Mouse (Mus musculus) T-cell, adult 2 months (primary cell): Measurements from ENCODE around the gene Slc38a2.

Experiments used
- DNase-seq: peaks from one replicate; pipeline ENCODE4 v3.0.0; 2022; ENCODE audit warnings: low spot score

The Slc38a2 gene

GRCm38 (mm10) chr15:96695455-96696421 is 3.8 kb downstream of the Slc38a2 start:
- DNase-seq, result peak; percentile 47

GRCm38 (mm10) chr15:96694988-96695387 is 4.5 kb downstream of the Slc38a2 start:
- no peak for DNase-seq

GRCm38 (mm10) chr15:96693688-96694087 is 5.8 kb downstream of the Slc38a2 start:
- DNase-seq, result no peak

- DNase-seq, result no peak
These were observed 7.1 kb downstream of the Slc38a2 start for GRCm38 (mm10) chr15:96692401-96692800.

- DNase-seq, result no peak
These were observed 8.1 kb downstream of the Slc38a2 start for GRCm38 (mm10) chr15:96691381-96691780.

- DNase-seq, result no peak
These were observed 8.7 kb downstream of the Slc38a2 start for GRCm38 (mm10) chr15:96690829-96691228.

- DNase-seq, result no peak
These were observed 9.6 kb downstream of the Slc38a2 start for GRCm38 (mm10) chr15:96689919-96690318.

GRCm38 (mm10) chr15:96688784-96689318 is 10.7 kb downstream of the Slc38a2 start:
- DNase-seq, result no peak

GRCm38 (mm10) chr15:96688036-96688435 is 11.5 kb downstream of the Slc38a2 start:
- DNase-seq, result no peak

- DNase-seq, result no peak
These were observed 12.2 kb downstream of the Slc38a2 start for GRCm38 (mm10) chr15:96687366-96687765.

GRCm38 (mm10) chr15:96686201-96687159 is 13.1 kb downstream of the Slc38a2 start:
- DNase-seq, result no peak

- DNase-seq, result no peak
These were observed 14.3 kb downstream of the Slc38a2 start for GRCm38 (mm10) chr15:96685273-96685672.

GRCm38 (mm10) chr15:96684132-96684830 is 15.2 kb downstream of the Slc38a2 start:
- DNase-seq, result peak; percentile 42

GRCm38 (mm10) chr15:96678871-96679773 is 20.4 kb downstream of the Slc38a2 start:
- DNase-seq, result no peak

- DNase-seq, result no peak
These were observed 23.0 kb downstream of the Slc38a2 start for GRCm38 (mm10) chr15:96676518-96676917.

- no peak for DNase-seq
These were observed 23.8 kb downstream of the Slc38a2 start for GRCm38 (mm10) chr15:96675744-96676143.

- no peak for DNase-seq
These were observed 24.5 kb downstream of the Slc38a2 start for GRCm38 (mm10) chr15:96675055-96675454.

- DNase-seq, result no peak
These were observed 25.4 kb downstream of the Slc38a2 start for GRCm38 (mm10) chr15:96674089-96674488.

- no peak for DNase-seq
These were observed 29.8 kb downstream of the Slc38a2 start for GRCm38 (mm10) chr15:96669721-96670120.

- DNase-seq, result peak; percentile 75
These were observed 32.9 kb downstream of the Slc38a2 start for GRCm38 (mm10) chr15:96666663-96667062.
